Mouse (Mus musculus): ENCODE measurements around the gene Klhl29.

The Klhl29 gene

GRCm38 (mm10) chr12:5182165-5182564 lies 193.3 kb downstream of the Klhl29 start:
- DNase-seq: no peak

GRCm38 (mm10) chr12:5176716-5177341 lies 198.7 kb downstream of the Klhl29 start:
- peak in 1 of 2 experiments; percentile 36 for DNase-seq

- peak; percentile 69 to 78 for DNase-seq
Observed at GRCm38 (mm10) chr12:5166141-5166540, 209.3 kb downstream of the Klhl29 start.

DNA sequence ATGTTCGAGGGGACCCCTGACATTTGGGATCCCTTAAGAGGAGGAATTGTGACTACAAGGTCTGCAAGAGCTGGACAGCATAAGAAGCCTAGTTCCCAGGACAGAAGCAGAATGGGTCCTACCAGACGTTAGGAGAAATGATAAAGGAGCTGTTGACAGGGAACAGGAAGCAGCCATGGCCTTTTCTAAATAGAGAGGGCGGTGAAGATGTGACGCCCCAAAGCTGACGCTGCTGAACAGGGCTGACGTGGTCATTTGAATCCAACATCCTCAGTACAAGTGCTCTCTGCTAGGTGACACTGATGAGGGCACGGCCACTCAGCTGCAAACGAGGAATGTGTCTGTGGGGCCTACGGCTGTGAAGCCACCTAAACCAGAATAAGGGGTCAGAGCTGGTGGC lies 210.1 kb downstream of the Klhl29 start:
- DNase-seq: no peak

GRCm38 (mm10) chr12:5162672-5163071 lies 212.8 kb downstream of the Klhl29 start:
- no peak for DNase-seq

DNA sequence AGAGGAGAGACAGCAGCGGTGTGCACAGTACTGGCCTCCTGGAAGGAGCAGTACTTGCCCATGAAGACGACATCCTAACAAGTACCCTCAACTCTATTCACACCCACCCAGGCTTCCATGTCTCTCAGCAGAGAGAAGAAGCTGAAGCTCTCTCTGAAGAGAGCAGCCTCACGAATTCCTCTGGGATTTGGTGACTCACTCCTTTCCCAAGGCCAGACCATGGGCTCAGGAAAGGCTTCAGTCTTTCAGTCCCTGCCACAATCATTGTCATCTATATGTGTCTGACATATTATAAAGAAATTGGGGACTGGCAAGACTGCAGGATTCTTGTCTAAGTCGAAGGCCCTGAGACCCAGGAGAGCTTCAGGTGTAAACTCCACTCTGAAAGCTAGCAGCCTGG lies 213.9 kb downstream of the Klhl29 start:
- DNase-seq: no peak

GRCm38 (mm10) chr12:5157931-5158481 lies 217.5 kb downstream of the Klhl29 start:
- DNase-seq: peak in 1 of 2 experiments; percentile 41

DNA sequence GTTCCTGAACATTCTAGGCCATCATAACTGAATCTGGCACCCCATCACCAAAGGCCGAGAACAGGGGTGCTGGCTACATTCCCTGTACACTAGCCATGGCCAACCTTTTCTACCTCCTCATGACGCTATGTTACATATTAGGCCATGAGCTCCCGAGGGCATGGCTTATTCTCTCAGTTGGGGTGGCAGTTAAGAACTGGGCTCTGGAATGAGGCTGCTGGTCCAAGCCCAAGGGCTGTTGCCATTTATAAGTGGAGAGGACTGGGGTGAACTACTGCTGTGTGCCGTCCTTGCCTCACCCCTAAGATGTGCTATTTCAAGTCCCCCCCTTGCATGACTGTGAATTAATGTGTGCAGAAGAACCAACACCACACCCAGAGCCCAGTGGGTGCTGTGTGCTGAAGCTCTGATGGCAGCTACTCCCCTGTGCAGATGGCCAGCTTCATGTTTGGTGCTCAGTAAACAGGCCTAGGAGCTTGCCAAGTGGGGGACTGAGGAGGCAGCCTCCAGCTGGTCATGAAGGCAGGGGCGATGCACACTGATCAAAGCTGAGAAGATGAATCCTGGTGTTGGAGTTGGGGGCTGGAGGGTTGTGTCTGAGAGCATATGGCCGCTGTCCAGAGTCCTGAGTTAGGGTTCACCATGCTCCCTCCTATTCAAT lies 218.3 kb downstream of the Klhl29 start:
- peak; percentile 65 to 71 for DNase-seq

GRCm38 (mm10) chr12:5155177-5155576 lies 220.3 kb downstream of the Klhl29 start:
- DNase-seq: no peak

GRCm38 (mm10) chr12:5151859-5152258 lies 223.6 kb downstream of the Klhl29 start:
- DNase-seq: peak; percentile 51 to 74

GRCm38 (mm10) chr12:5147346-5148035 lies 228.0 kb downstream of the Klhl29 start:
- DNase-seq: no peak

DNA sequence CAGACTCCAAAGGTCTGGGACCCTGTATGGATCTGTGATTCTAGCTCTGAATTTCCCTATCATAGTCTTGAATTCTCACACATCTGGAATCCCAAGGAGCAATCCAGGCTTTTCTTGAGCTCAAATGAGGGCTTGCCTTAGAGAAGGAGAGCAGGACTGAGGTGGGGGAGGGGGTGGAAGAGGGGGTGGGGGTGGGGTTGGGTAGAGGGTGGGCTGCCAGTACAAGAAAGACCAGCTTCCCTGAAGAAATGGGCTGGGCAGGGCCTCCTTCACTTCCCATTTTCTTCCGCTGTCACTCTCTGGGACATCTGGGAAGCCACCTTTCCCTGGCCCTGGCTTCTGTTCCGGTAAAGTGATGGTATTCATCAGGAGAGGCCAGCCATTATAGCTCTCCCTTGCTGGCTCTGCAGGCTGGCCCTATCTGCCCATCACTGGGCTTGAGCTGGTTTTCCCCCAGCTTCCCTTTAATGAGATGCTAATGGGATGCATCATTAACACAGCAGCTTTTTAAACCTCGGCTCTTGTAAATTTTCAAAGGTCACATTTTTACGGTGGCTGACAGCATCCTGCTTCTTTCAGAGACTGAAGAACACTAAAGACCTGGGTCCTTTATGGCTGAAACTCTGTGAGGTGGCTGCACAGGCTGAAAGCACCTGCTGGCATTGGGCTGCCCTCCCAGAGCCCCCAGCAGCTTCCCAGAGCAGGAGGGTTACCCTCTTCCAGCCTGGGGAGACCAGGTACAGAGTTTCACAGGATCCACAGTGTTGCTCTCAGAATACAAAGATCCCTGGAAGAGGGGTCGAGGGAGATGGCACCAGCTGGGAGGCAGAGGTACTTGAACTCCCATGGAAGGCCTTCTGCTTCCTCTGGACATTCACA lies 231.3 kb downstream of the Klhl29 start:
- no peak for DNase-seq

DNA sequence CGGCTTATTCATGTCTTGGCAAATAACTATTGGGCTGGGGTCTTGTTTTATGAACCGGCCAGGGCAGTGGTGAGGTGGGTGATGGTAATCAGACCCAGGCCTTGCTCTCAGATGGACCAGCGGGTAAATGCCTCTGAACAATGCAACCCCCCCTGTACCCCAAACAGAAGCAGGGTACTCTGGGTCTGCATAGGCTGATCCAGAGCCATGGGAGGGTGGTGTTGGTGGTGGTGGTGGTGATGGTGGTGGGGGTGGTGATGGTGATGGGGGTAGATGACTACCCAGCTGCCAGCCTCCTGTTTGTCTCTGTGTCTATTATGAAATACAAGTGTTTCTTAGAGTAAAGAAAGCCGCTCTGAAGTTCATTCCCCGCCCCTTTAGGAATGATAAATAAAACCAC lies 232.3 kb downstream of the Klhl29 start:
- no peak for DNase-seq

- peak; percentile 91 to 95 for DNase-seq
Observed at GRCm38 (mm10) chr12:5142776-5143175, 232.7 kb downstream of the Klhl29 start.

GRCm38 (mm10) chr12:5141040-5141439 lies 234.4 kb downstream of the Klhl29 start:
- DNase-seq: peak; percentile 48 to 58

DNA sequence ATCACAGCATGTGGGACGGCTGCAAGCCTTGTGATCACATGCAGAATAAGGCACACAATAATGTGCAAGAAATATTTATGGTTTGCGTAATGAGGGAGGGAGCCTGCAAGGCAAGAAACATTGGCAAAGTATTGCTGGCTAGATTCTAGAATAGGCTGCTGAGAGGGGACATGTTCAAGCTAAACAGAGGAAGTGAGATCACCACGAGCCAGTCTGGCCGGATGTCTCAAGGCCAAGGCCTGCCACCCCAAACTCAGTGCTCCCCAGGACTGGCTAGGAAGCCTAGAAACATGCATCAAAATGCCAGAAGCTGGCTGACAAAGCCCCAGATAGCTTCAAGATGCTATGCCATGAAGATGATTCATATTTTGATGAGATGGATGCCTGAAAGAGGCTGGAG lies 236.2 kb downstream of the Klhl29 start:
- DNase-seq: no peak

- peak; percentile 83 to 84 for DNase-seq
Observed at GRCm38 (mm10) chr12:5136300-5136699, 239.2 kb downstream of the Klhl29 start.

- DNase-seq: no peak
Observed at GRCm38 (mm10) chr12:5129190-5129589, 246.3 kb downstream of the Klhl29 start.

GRCm38 (mm10) chr12:5125907-5126306 lies 249.6 kb downstream of the Klhl29 start:
- no peak for DNase-seq

- DNase-seq: no peak
Observed at GRCm38 (mm10) chr12:5122972-5123371, 252.5 kb downstream of the Klhl29 start.

DNA sequence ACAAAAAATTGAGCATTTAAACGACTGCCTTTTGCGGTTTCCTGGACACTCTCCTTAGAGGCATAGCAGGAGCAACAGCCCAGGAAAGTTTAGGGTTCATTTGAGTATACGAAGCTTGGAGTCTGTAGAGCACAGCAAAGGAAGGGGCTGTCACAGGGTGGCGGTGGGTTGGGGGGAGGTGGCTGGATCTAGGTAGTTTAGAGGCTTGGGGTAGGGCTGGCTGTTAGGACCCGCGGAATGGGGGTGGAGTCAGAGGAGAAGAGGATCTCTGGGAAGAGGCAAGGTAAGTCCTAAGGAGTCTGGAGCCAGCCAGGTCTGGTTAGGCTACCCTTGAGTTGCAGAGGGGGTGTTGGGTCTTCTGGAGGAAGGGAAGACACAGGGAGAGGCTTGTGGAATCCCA lies 255.2 kb downstream of the Klhl29 start:
- DNase-seq: no peak

- DNase-seq: peak; percentile 96
Observed at GRCm38 (mm10) chr12:5119726-5120125, 255.8 kb downstream of the Klhl29 start.

DNA sequence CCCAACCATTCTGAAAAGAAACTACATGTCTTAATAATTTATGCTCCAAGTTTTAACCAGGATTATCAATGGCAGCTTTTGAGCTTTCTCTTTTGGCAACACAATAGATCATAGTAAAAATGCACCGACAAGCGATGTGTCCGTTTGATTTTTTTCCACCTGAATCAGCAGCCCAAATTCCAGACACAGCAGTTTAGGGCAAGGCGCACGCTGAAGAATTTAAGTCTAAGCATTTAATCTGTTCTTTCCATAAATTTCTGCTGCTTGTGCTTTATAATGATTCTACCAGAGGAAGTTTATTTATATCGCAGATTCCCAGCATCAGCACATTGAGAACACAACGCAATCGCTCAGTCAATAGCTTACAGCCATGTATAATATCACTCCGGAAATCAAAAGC lies 256.2 kb downstream of the Klhl29 start:
- DNase-seq: no peak

Data from cerebellum, postnatal 14 days (tissue).